Mouse (Mus musculus): ENCODE measurements around the gene F2rl2. TPM values are rescaled to one million over a fixed set of nuclear protein-coding genes. Genes with fewer than 3 reads are reported as not detected.
A peak's percentile ranks its signal among the peaks of the same experiment; 100 is the strongest.

Gene F2rl2
- total RNA-seq, 4 experiments from 2014 or later = 0.80 to 1.2 (median 0.96) TPM

GRCm38 (mm10) chr13:95697874-95698273 lies 1.2 kb downstream of the F2rl2 start:
- DNase-seq (ENCODE audit: low spot score in 2 of 2) = no peak

- DNase-seq (ENCODE audit: low spot score in 2 of 2) = no peak
These were observed 6.7 kb downstream of the F2rl2 start for GRCm38 (mm10) chr13:95703376-95703775.

- DNase-seq (ENCODE audit: low spot score in 2 of 2) = no peak
These were observed 8.9 kb downstream of the F2rl2 start for GRCm38 (mm10) chr13:95705589-95705988.

GRCm38 (mm10) chr13:95712054-95712453 lies 15.4 kb downstream of the F2rl2 start:
- DNase-seq (ENCODE audit: low spot score in 2 of 2) = no peak

GRCm38 (mm10) chr13:95712570-95713268 lies 16.1 kb downstream of the F2rl2 start:
- DNase-seq (ENCODE audit: low spot score in 2 of 2) = no peak

DNA sequence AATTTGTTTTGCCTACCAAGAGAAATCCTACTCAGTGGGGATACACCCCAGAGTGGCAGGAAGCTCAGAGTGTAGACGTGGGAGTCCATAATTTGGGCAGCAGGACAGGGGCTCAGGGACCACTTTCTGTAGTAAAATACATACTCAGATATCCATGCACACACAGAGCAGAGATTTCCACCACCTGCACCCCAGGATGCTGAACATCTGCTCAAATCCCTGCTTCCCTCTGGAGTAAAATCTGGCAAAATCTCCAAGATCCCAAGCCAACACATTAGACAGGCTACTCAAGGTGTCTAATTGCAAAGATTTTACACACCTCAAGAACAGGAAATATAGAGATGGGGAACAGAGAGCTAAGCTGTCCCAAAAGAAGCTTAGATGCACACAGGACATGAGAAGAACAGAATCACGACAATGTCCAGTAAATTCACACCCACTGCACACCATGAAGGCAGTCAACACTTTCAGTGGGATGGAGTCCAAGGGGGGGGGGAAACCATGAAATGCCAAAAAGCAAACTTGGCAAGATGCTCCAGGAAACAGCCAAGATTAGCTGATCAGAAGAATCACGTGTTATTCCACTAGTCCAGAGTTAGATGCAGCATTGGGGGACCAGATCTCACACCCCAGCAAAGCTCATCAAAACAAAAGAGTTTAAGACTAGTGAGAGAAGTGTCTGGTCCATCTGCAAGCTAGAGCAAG lies 17.8 kb downstream of the F2rl2 start:
- no peak for DNase-seq (ENCODE audit: low spot score in 2 of 2)

DNA sequence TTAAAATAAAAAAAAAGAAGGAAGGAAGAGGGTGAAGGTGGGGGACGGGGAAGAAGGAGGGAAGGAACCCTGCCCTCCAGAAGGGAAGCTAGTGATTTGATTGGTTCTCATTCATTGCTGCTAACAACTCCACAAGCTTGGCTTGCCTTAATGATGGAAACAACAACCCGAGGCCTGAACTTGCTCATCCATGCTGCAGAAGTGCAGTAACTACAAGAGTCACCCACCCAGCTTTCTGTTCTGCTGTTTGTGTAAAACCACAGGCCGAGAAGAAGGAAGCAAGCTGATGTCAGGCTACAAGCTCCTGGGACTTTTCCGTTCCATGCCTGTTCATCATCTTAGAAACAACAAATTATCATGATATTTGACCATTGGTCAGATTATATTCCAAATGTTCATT lies 18.7 kb downstream of the F2rl2 start:
- no peak for DNase-seq (ENCODE audit: low spot score in 2 of 2)

DNA sequence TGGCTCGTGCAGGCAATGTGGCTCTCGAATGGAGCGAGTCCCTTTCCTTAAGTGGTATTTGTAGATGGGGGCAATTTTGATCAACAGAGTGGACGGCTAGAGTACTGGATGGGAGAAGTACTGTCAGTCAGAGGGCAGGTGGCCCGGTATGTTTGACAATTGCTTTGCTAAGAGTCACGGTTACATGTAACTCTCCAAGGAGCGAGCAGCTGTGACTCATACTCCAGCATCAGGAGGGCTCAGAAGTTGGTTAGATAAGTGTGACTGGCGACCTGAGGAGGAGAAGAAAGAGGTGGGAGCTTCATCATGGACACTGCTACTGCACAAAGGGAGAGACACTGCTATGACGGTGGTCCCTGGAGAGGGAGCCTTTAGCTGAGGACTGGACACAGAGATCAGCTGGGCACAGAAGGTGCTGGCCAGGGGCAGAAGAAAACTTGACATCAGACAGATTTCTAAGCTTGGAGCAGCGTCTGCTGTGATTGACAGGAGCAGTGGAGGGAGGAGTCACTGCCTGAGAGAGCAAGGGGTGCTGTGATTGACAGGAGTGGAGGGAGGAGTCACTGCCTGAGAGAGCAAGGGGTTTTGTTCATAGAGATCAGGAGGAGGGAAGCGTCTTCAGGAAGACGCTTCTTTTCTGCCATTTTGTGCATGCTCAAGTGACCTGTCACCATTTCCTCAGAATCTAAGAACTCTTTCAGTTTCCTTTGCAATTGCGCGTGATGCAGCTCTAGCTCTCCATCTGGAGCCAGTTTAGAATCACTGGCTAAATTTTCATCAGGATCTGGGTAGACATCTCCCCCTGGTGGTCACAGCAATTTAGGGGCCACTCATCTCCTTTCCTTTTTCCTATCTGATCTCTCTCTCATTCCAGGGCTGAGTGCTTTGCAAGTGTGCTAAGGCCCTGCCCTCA lies 22.9 kb downstream of the F2rl2 start:
- DNase-seq (ENCODE audit: low spot score in 2 of 2) = peak; percentile 31 to 60

DNA sequence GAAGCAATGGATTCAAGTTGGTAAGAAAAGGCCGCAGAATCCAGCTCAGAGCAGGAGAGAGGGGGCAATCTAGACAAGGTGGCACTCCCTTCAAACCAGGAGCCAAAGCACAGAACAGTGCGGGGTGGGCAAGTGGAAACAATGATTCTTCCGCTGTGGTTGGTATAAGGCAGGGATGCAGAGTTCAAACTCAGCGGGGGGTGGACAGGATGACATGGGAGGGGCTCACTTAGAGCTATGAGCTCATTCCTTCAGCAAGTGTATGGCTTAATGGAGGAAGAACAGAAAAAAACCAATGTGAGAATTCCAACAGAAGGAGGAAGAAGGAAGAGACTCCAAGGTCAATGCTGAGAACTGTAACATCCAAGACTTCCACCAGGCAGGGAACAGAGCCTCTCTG lies 33.8 kb downstream of the F2rl2 start:
- no peak for DNase-seq (ENCODE audit: low spot score in 2 of 2)

DNA sequence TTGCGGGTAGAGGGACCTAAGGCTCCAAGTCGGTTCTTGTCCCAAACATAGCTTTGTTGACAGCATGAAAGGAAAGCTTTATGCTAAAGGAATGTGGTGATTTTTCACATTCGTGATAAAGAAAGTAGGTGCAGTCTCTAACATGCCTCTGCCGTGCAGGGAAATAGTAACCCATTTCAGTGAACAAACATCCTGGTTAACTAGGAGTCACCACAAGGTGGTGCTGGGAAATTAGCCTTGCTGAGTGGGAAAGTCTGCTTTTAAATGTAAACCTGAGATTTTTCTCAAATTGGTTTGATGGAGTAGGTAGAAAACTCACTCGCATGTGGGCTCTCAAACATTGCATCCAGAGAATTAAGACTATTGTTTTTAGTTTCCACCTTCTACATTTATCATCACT lies 43.0 kb downstream of the F2rl2 start:
- no peak for DNase-seq (ENCODE audit: low spot score in 2 of 2)

DNA sequence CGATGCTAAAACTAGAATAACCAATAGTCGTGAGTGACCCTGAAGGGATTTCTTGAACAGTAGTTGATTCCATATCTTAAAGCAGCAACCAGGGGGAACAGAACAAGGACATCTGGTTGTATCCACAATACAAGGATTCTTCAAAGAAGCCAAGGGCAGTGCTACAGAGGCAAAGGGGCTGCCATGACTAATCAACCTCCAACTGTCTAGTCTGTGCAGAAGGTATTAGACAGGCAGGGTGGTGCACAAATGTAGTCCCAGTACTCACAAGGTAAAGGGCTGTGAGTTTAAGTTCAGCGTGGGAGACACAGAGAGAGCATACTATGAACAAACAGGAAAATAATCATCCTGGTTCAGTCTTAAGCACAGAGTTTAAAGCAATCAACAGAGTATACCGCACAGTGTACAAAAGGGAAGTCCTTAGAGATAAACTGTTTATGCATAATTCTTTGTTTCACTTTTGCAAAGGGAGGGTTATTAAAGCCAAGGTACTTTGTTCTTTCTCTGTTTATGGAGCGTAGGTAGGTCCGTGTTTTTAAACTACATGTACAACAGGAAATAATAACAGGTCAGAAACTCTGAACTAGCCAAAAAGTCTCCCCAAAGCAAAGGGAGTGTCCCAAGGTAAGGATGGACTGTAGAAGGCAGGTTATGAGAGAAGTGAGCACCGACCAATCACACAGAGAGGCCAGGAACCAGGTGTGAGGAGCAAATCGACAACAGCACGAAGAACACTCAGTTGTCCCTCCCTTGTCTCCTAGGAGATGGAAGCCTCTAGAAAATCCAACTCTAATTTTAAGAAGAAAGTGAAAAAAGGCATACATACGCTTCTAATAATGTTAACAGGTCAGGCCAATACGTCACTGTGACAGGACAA lies 45.4 kb downstream of the F2rl2 start:
- DNase-seq (ENCODE audit: low spot score in 2 of 2) = no peak

DNA sequence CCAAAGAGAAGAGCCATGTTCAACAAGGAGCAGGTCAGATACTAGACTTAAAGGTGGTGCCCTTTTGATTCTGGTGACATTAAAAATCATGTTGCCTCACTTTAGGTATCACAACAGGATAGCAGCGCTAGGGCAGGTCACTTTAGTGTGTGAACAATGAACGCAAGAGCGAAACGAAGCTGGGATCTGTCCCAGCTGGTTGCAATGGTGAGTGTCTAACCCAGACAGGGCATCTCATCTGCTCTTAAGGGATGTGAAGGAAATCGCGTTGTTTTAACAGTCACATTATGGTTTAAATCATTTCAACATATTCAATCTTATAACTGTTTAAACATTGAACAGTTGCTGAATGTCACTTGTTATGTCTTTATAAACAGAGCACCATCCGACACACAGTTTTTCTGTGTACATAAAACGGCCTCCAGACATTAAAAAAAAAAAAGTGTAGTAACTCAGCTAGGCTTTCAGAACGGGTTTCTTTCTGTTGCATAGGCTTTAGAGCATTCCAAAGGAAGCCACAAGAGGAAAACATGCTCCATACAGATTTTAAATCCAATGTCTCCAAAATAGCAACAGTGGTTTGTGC lies 46.3 kb downstream of the F2rl2 start:
- no peak for DNase-seq (ENCODE audit: low spot score in 2 of 2)

- DNase-seq (ENCODE audit: low spot score in 2 of 2) = no peak
These were observed 48.8 kb downstream of the F2rl2 start for GRCm38 (mm10) chr13:95745451-95745850.

- DNase-seq (ENCODE audit: low spot score in 2 of 2) = peak in 1 of 2 experiments; percentile 14
These were observed 49.9 kb downstream of the F2rl2 start for GRCm38 (mm10) chr13:95746509-95746908.

GRCm38 (mm10) chr13:95747101-95747500 lies 50.4 kb downstream of the F2rl2 start:
- no peak for DNase-seq (ENCODE audit: low spot score in 2 of 2)

GRCm38 (mm10) chr13:95747541-95747940 lies 50.9 kb downstream of the F2rl2 start:
- no peak for DNase-seq (ENCODE audit: low spot score in 2 of 2)
